Mouse (Mus musculus) spleen, postnatal 36 days (tissue): Measurements from ENCODE around the gene Acly.

ENCODE experiments used
- DNase-seq, 2 experiments: peaks; one replicate each; pipeline ENCODE4 v3.0.0; 2022; ENCODE audit warnings: low spot score in 2 of 2, mixed read lengths in 1 of 2

The Acly gene

DNA sequence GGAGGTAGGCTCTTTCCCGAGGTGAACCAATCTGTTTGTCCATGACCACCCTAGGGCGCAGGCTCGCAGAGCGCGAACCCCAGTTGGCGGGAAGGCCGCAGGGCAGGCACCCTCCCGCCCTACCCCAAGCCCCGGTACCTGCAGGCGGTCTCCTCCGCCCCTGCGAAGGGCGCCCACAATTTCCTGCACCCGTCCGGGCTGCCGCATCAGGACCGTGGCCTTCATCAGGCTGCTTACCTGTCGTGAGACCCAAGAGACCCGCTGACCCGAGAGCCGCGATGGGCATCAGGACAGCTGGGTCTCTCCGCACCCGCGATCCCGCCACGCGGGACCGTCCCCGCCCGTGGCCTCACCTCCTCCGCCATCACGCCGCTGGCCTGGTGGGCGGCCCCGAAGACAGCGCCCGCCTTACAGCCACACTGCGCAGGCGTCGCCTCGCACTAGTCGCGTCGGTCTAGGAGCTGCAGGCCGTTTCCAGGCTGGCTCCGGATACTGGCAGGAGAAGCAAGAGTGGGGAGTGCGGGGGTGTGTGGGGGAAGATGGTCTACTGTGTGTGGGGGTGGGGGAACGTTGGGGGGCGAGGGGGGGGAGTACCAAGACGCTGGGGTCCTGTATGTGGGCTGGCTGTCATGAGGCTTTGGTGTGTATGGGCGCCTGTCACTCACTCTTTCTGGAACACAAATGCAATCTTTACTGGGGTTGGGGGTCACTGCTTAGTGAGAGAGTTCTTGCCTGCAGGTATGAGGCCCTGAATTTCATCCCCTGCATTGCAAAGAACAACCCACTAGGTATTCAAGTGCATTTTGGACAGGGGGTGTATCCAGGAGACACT, 86.9 kb downstream of the Acly start:
- DNase-seq = peak; percentile 82

DNA sequence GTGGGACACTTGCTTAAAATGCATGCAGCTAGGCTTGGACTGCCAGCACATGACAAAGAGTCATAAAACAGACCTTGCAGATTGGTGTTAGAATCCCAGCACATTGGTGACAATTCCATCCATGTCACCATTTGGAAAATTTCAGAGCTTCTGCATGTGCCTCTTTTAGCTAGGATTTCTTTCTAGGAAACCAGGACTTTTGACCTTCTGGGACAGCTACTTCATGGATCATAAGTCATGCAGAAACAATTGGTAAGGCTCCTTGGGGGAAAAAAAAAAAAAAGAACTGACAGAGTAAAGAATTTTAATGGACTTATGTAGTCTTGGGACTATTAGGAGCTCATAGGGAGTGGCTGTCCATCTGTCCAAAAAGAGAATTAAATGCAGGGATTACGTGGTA, 89.9 kb downstream of the Acly start:
- DNase-seq = no peak

DNA sequence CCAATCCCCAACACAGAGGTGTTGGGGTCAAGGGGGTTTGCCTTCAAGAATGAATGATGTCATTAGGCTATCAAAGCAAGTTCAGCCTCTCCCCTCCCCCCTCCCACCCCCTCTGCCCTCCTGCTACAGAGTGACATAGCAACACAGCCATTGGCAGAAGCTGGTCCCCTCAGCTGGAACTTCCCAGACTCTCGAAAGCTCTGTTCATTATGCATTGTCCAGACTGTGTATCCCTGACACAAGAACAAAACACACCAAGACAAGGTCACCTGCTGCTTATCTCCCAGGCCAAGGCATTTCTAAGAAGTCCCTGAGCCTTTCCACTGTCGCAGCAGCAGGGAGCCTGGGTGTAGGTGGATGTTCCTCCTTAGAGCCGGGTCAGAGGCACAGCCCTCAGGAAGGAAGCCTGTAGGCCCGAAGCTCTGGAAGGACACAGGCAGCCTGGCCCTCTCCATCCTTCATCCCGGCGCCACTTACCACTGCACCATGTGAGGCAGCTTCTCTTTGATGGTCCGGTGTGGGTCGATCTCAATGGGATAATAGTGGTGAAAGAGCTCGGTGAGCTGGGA, 92.0 kb downstream of the Acly start:
- no peak for DNase-seq

DNA sequence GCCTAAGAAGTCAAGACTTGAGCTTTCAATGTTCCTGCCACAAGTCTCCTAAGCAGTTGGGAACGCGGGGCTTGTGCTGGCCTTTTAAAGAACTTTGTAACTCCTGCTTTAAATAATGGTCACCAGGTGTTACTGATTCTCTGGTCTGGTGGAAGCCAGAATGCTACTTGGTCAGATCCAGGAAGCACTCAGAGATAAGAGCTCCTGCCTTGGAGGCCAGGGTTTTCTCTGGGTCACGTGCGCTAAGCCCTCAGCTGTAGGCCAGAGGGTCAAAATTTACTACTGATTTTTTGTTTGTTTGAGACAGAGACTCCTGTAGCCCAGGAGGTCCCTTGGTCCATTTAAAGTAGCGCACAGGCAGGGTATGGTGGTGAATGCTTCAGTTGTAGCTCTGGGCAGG, 95.8 kb downstream of the Acly start:
- no peak for DNase-seq

DNA sequence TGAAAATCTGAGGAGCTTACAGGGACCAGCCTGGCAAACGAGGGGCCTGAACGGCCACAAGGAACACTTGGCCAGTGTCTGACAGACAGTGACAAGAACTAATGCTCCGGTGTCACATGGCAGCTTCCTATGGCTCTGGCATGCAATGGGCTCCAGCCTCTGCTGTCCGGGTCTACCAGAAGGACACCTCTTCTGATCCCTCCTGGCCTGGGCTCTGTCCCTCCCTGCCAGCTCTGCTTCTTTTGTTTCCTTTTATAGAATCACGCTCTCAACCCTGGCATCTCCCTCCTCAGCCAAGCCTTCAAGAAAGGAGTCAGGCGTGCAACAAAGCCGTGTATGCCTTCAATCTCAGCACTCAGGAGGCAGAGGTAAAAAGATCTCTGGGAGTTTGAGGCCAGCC, 97.7 kb downstream of the Acly start:
- DNase-seq = no peak

DNA sequence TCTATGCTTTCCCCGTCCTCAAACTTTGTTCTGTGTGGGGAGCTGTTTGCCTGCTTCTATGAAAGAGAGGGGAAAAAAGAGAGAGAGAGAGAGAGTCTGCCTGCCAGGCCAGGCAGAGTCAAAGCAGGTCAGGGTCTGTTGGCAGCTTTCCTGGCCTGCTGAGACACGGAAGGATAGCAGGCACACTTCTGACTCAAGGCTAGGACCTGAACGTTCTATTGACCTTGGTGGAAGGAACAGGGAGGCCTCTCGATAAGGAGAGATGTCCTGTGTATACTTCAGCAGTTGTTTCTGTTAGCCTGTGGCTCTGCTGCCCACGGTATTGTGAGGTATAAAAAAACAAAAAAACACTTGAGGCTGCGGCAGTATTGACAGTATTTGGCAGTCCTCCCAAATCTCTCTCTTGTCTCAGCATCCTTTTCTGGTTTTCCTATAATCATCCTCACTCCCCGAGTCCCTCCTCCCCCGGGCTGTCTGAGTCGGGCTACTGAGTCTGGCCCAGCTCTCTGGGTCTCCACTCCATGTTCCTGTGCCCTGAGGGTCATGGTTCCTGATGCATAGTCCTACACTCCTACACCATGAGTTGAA, 99.1 kb downstream of the Acly start:
- no peak for DNase-seq

DNA sequence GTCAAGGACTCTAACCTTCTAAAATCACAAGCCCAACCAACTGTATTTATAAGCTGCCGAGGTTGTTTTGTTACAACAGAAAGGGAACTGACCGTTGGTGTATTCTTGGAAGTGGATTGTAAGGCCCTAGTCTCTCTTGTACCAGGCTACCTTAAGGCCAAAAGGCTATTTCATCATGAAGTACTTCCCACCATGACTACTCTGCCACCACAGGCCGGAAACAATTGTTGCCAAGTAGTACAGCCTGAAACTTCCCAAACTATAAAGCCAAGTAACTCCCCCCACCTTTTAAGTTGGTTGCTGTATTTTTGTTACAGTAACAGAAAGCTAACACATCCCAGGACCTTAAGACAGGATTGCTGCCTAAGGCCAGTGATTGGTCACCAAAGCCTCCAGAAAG, 101.0 kb downstream of the Acly start:
- no peak for DNase-seq
